Mouse (Mus musculus) CD4-positive naive resting alpha-beta T cell, adult 76 days (primary cell): Measurements from ENCODE around the gene Ctsr. TPM values are rescaled to one million over a fixed set of nuclear protein-coding genes. Genes with fewer than 3 reads are reported as not detected.

Experiments used
- total RNA-seq: library from RNA; stranded (reverse); gene quantifications from one replicate; pipeline ENCODE4 v1.2.4, GENCODE M21; 2023

The Ctsr gene
- total RNA-seq, result not detected

GRCm38 (mm10) chr13:61164156-61164555, at the start of gene Ctsr:
TSS of gene Ctsr (minus strand) at chr13:61164256.

GRCm38 (mm10) chr13:61203310-61203709, 39.3 kb upstream of the Ctsr start, which contains the start of gene Cts6:
TSS of gene Cts6 (minus strand) at chr13:61203410.

Other genes with a start within 250 kb of the Ctsr start
- not detected for gene Gm49393, start 228.7 kb downstream of the Ctsr start, total RNA-seq
- not detected for gene Gm49391, start 227.7 kb downstream of the Ctsr start, total RNA-seq
- 118 TPM for gene Ctla2a, start 227.6 kb downstream of the Ctsr start, total RNA-seq
- not detected for gene Tpbpa, start 222.3 kb downstream of the Ctsr start, total RNA-seq
- not detected for gene Ctsj, start 158.3 kb downstream of the Ctsr start, total RNA-seq
- not detected for gene Ctsq, start 123.6 kb downstream of the Ctsr start, total RNA-seq
- gene Cts6, start 39.2 kb upstream of the Ctsr start, total RNA-seq, result not detected
- not detected for gene Cts8, start 91.1 kb upstream of the Ctsr start, total RNA-seq
- gene Gm49398, start 124.6 kb upstream of the Ctsr start, total RNA-seq, result not detected
- not detected for gene Cts7, start 193.9 kb upstream of the Ctsr start, total RNA-seq